9 mouse cellular contexts compared by ENCODE assay signal in genomic region chr16:37012336-37012735, GRCm38 (mm10). TPM values are rescaled to one million over a fixed set of nuclear protein-coding genes. Genes with fewer than 3 reads are reported as not detected.
A peak's percentile ranks its signal among the peaks of the same experiment; 100 is the strongest.
DNase-seq lines count a peak whose midpoint lies in the region; ATAC-seq lines count a peak whose summit lies in the region.
"Had no signal": no experiment of that assay in that cellular context is flagged by ENCODE, and none has a peak within 500 bp of the region (broad histone marks: within the 10 kb centered on the region; RNA-seq: fewer than 3 reads in every experiment).

No protein-coding gene starts in this region.

- no peak; the same call in 1 of the 2 replicates for ATAC-seq in kidney, embryonic 15.5 days (replicated peaks; ENCODE audit: low FRiP score)
- ATAC-seq in intestine, embryonic 14.5 days (replicated peaks; ENCODE audit: low FRiP score, low TSS enrichment, low read depth): no peak
- no peak for ATAC-seq in midbrain, embryonic 16.5 days

- no peak for DNase-seq in kidney, adult 9 months
- DNase-seq in embryonic facial prominence, embryonic 10.5 days (ENCODE audit: low spot score): no peak
- no peak for DNase-seq in intestine, embryonic 14.5 days (ENCODE audit: low spot score)
- DNase-seq in thymus, postnatal 36 days: no peak
- no peak for DNase-seq in kidney, adult 18-20 months
- DNase-seq in testis, postnatal 14 days (ENCODE audit: low spot score): no peak

- peaks cover 17% of the 10 kb centered on the region for H3K4me1 ChIP-seq in kidney, embryonic 15.5 days
- H3K4me1 ChIP-seq in embryonic facial prominence, embryonic 10.5 days: peaks cover 16% of the 10 kb centered on the region
- H3K4me1 ChIP-seq in intestine, embryonic 14.5 days (replicated peaks; ENCODE audit: control insufficient read depth, insufficient read depth, low read length): peaks cover 11% of the 10 kb centered on the region
- peaks cover 12% of the 10 kb centered on the region for H3K4me1 ChIP-seq in midbrain, embryonic 16.5 days (ENCODE audit: control insufficient read depth, insufficient read depth, low read length)

- H3K9ac ChIP-seq in kidney, embryonic 15.5 days: peak overlapping the region; percentile 77
- H3K9ac ChIP-seq in intestine, embryonic 14.5 days (ENCODE audit: low read length): peak overlapping the region; percentile 55
- H3K9ac ChIP-seq in midbrain, embryonic 16.5 days (ENCODE audit: low read depth, low read length): peak overlapping the region; percentile 64

- no peak overlapping the region for H3K27ac ChIP-seq in kidney, embryonic 15.5 days
- peak overlapping the region; percentile 88 for H3K27ac ChIP-seq in embryonic facial prominence, embryonic 10.5 days (replicated peaks)
- H3K27ac ChIP-seq in intestine, embryonic 14.5 days (ENCODE audit: low read depth): no peak overlapping the region
- H3K27ac ChIP-seq in midbrain, embryonic 16.5 days (ENCODE audit: low read length): no peak overlapping the region

- peak overlapping the region; percentile 74 for H3K4me3 ChIP-seq in kidney, embryonic 15.5 days (replicated peaks)
- peak overlapping the region; percentile 98 for H3K4me3 ChIP-seq in embryonic facial prominence, embryonic 10.5 days
- peak overlapping the region; percentile 73 for H3K4me3 ChIP-seq in intestine, embryonic 14.5 days (ENCODE audit: low read depth, low read length)
- peak overlapping the region; percentile 61 for H3K4me3 ChIP-seq in midbrain, embryonic 16.5 days (ENCODE audit: low read depth, low read length)

- H3K4me2 ChIP-seq in kidney, embryonic 15.5 days: peak overlapping the region; percentile 84
- H3K4me2 ChIP-seq in intestine, embryonic 14.5 days (ENCODE audit: low read length): peak overlapping the region; percentile 59
- H3K4me2 ChIP-seq in midbrain, embryonic 16.5 days (ENCODE audit: low read length): peak overlapping the region; percentile 99

- 64% methylated on average over 5 of the region's 5 CpGs for WGBS in kidney, embryonic 15.5 days
- 61% methylated on average over 5 of the region's 5 CpGs for WGBS in embryonic facial prominence, embryonic 10.5 days
- WGBS in intestine, embryonic 14.5 days: 45% methylated on average over 5 of the region's 5 CpGs
- WGBS in midbrain, embryonic 16.5 days: 61% methylated on average over 5 of the region's 5 CpGs

- H3K36me3 ChIP-seq in kidney, embryonic 15.5 days: peaks cover 13% of the 10 kb centered on the region; the same call in 1 of the 2 replicates
- H3K36me3 ChIP-seq in embryonic facial prominence, embryonic 10.5 days (replicated peaks): peaks cover 24% of the 10 kb centered on the region
- H3K36me3 ChIP-seq in intestine, embryonic 14.5 days (ENCODE audit: control insufficient read depth, insufficient read depth, low read length): no peaks in the 10 kb centered on the region
- H3K36me3 ChIP-seq in midbrain, embryonic 16.5 days (ENCODE audit: control insufficient read depth, insufficient read depth, low read length): no peaks in the 10 kb centered on the region

- H3K27me3 ChIP-seq in kidney, embryonic 15.5 days: no peaks in the 10 kb centered on the region
- H3K27me3 ChIP-seq in embryonic facial prominence, embryonic 10.5 days (replicated peaks; ENCODE audit: low read depth, poor library complexity, severe bottlenecking): no peaks in the 10 kb centered on the region
- H3K27me3 ChIP-seq in intestine, embryonic 14.5 days (replicated peaks; ENCODE audit: control insufficient read depth, insufficient read depth, low read length): no peaks in the 10 kb centered on the region
- no peaks in the 10 kb centered on the region for H3K27me3 ChIP-seq in midbrain, embryonic 16.5 days (ENCODE audit: control insufficient read depth, insufficient read depth, low read depth, low read length)
- H3K27me3 ChIP-seq: Patski had no signal

- H3K9me3 ChIP-seq in kidney, embryonic 15.5 days (replicated peaks): no peaks in the 10 kb centered on the region
- no peaks in the 10 kb centered on the region for H3K9me3 ChIP-seq in embryonic facial prominence, embryonic 10.5 days
- H3K9me3 ChIP-seq in intestine, embryonic 14.5 days (ENCODE audit: control insufficient read depth, low read length): no peaks in the 10 kb centered on the region
- H3K9me3 ChIP-seq in midbrain, embryonic 16.5 days (replicated peaks; ENCODE audit: control insufficient read depth, low read length, poor library complexity, severe bottlenecking): no peaks in the 10 kb centered on the region

RNA-seq across cellular contexts. Expression of gene Polq, which starts 0.8 kb away (rescaled TPM):
- 8.3 and 9.0 TPM in 2 replicates for polyA plus RNA-seq in kidney, embryonic 15.5 days (2015; fragmentation: Nextera tagmentation; extraction: Ambion mirVana)
- polyA plus RNA-seq in embryonic facial prominence, embryonic 10.5 days (2016; fragmentation: Nextera tagmentation; extraction: Ambion mirVana): 11.9 and 14.3 TPM in 2 replicates
- polyA plus RNA-seq in intestine, embryonic 14.5 days (2014; fragmentation: Nextera tagmentation; extraction: Ambion mirVana): 8.0 and 8.9 TPM in 2 replicates
- 2.3 and 2.9 TPM in 2 replicates for polyA plus RNA-seq in midbrain, embryonic 16.5 days (2015; fragmentation: Nextera tagmentation; extraction: Ambion mirVana)

RNA-seq across cellular contexts. Expression of gene Fbxo40, which starts 22.1 kb away (rescaled TPM):
- polyA plus RNA-seq in kidney, embryonic 15.5 days (2015; fragmentation: Nextera tagmentation; extraction: Ambion mirVana): 1.4 and 1.5 TPM in 2 replicates
- 0.15 and 0.46 TPM in 2 replicates for polyA plus RNA-seq in embryonic facial prominence, embryonic 10.5 days (2016; fragmentation: Nextera tagmentation; extraction: Ambion mirVana)
- not detected in 2 replicates for polyA plus RNA-seq in intestine, embryonic 14.5 days (2014; fragmentation: Nextera tagmentation; extraction: Ambion mirVana)
- polyA plus RNA-seq in midbrain, embryonic 16.5 days (2015; fragmentation: Nextera tagmentation; extraction: Ambion mirVana): 0.04 TPM in 1 of 2 replicates, not detected in the other
